Mouse (Mus musculus) ES-Bruce4 (cell line): ENCODE measurements around the gene Zfp784.

Experiments
- CTCF ChIP-seq: IDR thresholded peaks from one replicate; pipeline ENCODE4 v1.8.1; 2011; ENCODE audit warnings: low read depth, low read length
- EP300 ChIP-seq: IDR thresholded peaks from 2 replicates; pipeline ENCODE4 v1.6.1; 2011; ENCODE audit warnings: low read depth, low read length; ENCODE audit not compliant: insufficient read depth

- TF ChIP-seq CTCF, result no peak
- TF ChIP-seq EP300, result no peak
Observed at GRCm38 (mm10) chr7:5021197-5021596, 17.0 kb downstream of the Zfp784 start.
